Mouse (Mus musculus): ENCODE measurements around the gene Vamp9. TPM values are rescaled to one million over a fixed set of nuclear protein-coding genes. Genes with fewer than 3 reads are reported as not detected.

The Vamp9 gene
- total RNA-seq, 4 experiments from 2014 or later: 0.89 to 1.4 (median 1.3) TPM; not detected in 1

Other genes starting within 250 kb of the Vamp9 start
- gene Rasgef1b, start 177.2 kb upstream of the Vamp9 start, total RNA-seq (2022): 100 to 1,000 TPM in 1 of 4 experiments, 10 to 100 TPM in 3; 83.3 to 103 (median 87.8) TPM
- gene Hnrnpd, start 72.7 kb downstream of the Vamp9 start, total RNA-seq (2022): 100 to 1,000 TPM; 182 to 239 (median 222) TPM
- 1 to 10 TPM; 1.1 to 3.3 (median 1.6) TPM for gene 4930524J08Rik, start 72.8 kb downstream of the Vamp9 start, total RNA-seq (2022)
- gene Hnrnpdl, start 133.4 kb downstream of the Vamp9 start, total RNA-seq (2022): 100 to 1,000 TPM; 163 to 200 (median 198) TPM
- gene Enoph1, start 133.7 kb downstream of the Vamp9 start, total RNA-seq (2022): 10 to 100 TPM; 47.3 to 54.4 (median 52.2) TPM

Measured in left cerebral cortex, adult 8-10 months (tissue).